Mouse (Mus musculus) kidney, embryonic 14.5 days (tissue): ENCODE measurements around the gene Kat8. TPM values are rescaled to one million over a fixed set of nuclear protein-coding genes. Genes with fewer than 3 reads are reported as not detected.

Source experiments
- ATAC-seq: fragments of 200-750 bp; cut with Nextera tagmentation; 2 replicates; pipeline ENCODE4 v1.8.0; 2017; ENCODE audit warnings: moderate number of reproducible peaks, mild to moderate bottlenecking, moderate TSS enrichment, moderate library complexity; ENCODE audit not compliant: low FRiP score, low TSS enrichment
- H3K27ac ChIP-seq: fragments of 300-500 bp; sonication (generic); 2 replicates; pipeline ENCODE4 v1.5.1; 2014; ENCODE audit warnings: low read depth, mild to moderate bottlenecking, low read length, moderate library complexity, mixed read lengths
- H3K27me3 ChIP-seq: fragments of 300-500 bp; sonication (generic); 2 replicates; pipeline ENCODE4 v1.6.1; 2014; ENCODE audit warnings: mild to moderate bottlenecking, low read length; ENCODE audit not compliant: control insufficient read depth, insufficient read depth
- H3K36me3 ChIP-seq: fragments of 300-500 bp; sonication (generic); 2 replicates; pipeline ENCODE4 v1.6.1; 2014; ENCODE audit warnings: low read length, mixed read lengths; ENCODE audit not compliant: control insufficient read depth, insufficient read depth
- H3K4me1 ChIP-seq: fragments of 300-500 bp; sonication (generic); 2 replicates; pipeline ENCODE4 v1.6.1; 2014; ENCODE audit warnings: low read length, mixed read lengths; ENCODE audit not compliant: control insufficient read depth, insufficient read depth
- H3K4me2 ChIP-seq: fragments of 300-500 bp; sonication (generic); replicated peaks from 2 replicates; pipeline ENCODE4 v1.6.1; 2014; ENCODE audit warnings: low read depth, mild to moderate bottlenecking, low read length
- H3K4me3 ChIP-seq: fragments of 300-500 bp; sonication (generic); 2 replicates; pipeline ENCODE4 v1.5.1; 2014; ENCODE audit warnings: mild to moderate bottlenecking, low read length
- H3K9ac ChIP-seq: fragments of 300-500 bp; sonication (generic); 2 replicates; pipeline ENCODE4 v1.6.1; 2014; ENCODE audit warnings: low read depth, mild to moderate bottlenecking, low read length, moderate library complexity
- H3K9me3 ChIP-seq: fragments of 300-500 bp; sonication (generic); 2 replicates; pipeline ENCODE4 v1.6.1; 2016; ENCODE audit warnings: low read length; ENCODE audit not compliant: control insufficient read depth
- WGBS: fragments of 180-500 bp; shearing (Covaris S2); extraction: QIAGEN DNeasy Blood & Tissue Kit; methylation state at CpG from one replicate; pipeline ENCODE4 v1.1.7; 2014; 5-methylcytosine and 5-hydroxymethylcytosine counted together
- polyA plus RNA-seq: library from polyadenylated mRNA; unstranded; fragments of >200 nt; fragmentation: Nextera tagmentation; extraction: Ambion mirVana; gene quantifications from 2 replicates; pipeline ENCODE4 v1.2.1, GENCODE M21; 2014

Kat8 gene
- 37.2 and 48.9 TPM in 2 replicates for polyA plus RNA-seq

GRCm38 (mm10) chr7:127912190-127912871, at the start of gene Kat8:
Gene Kat8, plus strand, starts transcription at chr7:127912516.
- H3K9ac ChIP-seq: peak within 1 kb of the TSS; percentile 79
- H3K27me3 ChIP-seq: no peaks in the 10 kb centered on the region
- WGBS: 2% methylated on average over 40 of the region's 40 CpGs
- H3K4me1 ChIP-seq: peaks cover 11% of the 10 kb centered on the region; the same call in 1 of the 2 replicates
- peak within 1 kb of the TSS; percentile 84 for H3K4me3 ChIP-seq
- peaks cover 47% of the 10 kb centered on the region for H3K36me3 ChIP-seq
- peak; percentile 95 for ATAC-seq
- H3K4me2 ChIP-seq: peak within 1 kb of the TSS; percentile 61
- peak within 1 kb of the TSS; percentile 80; the same call in 1 of the 2 replicates for H3K27ac ChIP-seq
- no peaks in the 10 kb centered on the region for H3K9me3 ChIP-seq

GRCm38 (mm10) chr7:127866434-127866833, 45.9 kb upstream of the Kat8 start:
- H3K4me2 ChIP-seq: no peak overlapping the region
- H3K27ac ChIP-seq: no peak overlapping the region
- 94% methylated on average over 12 of the region's 12 CpGs for WGBS
- peak; percentile 32; the same call in 1 of the 2 replicates for ATAC-seq
- no peaks in the 10 kb centered on the region for H3K4me1 ChIP-seq
- no peaks in the 10 kb centered on the region for H3K9me3 ChIP-seq
- no peaks in the 10 kb centered on the region for H3K27me3 ChIP-seq
- H3K4me3 ChIP-seq: no peak overlapping the region
- no peak overlapping the region for H3K9ac ChIP-seq
- peaks cover 39% of the 10 kb centered on the region for H3K36me3 ChIP-seq

GRCm38 (mm10) chr7:127867641-127868040, 44.7 kb upstream of the Kat8 start:
- H3K27me3 ChIP-seq: no peaks in the 10 kb centered on the region
- no peak overlapping the region for H3K9ac ChIP-seq
- H3K36me3 ChIP-seq: peaks cover 42% of the 10 kb centered on the region
- no peaks in the 10 kb centered on the region for H3K4me1 ChIP-seq
- no peak overlapping the region for H3K27ac ChIP-seq
- H3K9me3 ChIP-seq: no peaks in the 10 kb centered on the region
- no peak overlapping the region for H3K4me3 ChIP-seq
- H3K4me2 ChIP-seq: no peak overlapping the region
- no peak for ATAC-seq
- 96% methylated on average over 18 of the region's 18 CpGs for WGBS

- Histone ChIP-seq H3K27me3 (no peaks in the 10 kb centered on the region), H3K9me3 (no peaks in the 10 kb centered on the region), H3K27ac (no peak overlapping the region), H3K36me3 (peaks cover 42% of the 10 kb centered on the region), H3K4me2 (no peak overlapping the region), H3K4me1 (peaks cover 4% of the 10 kb centered on the region; the same call in 1 of the 2 replicates), H3K4me3 (no peak overlapping the region), H3K9ac (no peak overlapping the region)
- ATAC-seq: no peak
- WGBS: 76% methylated on average over 3 of the region's 3 CpGs
Measured at GRCm38 (mm10) chr7:127869149-127869810, 43.0 kb upstream of the Kat8 start.

- H3K36me3 ChIP-seq: peaks cover 35% of the 10 kb centered on the region
- WGBS: 82% methylated on average over 5 of the region's 5 CpGs
- no peak overlapping the region for H3K9ac ChIP-seq
- peaks cover 8% of the 10 kb centered on the region for H3K4me1 ChIP-seq
- ATAC-seq: no peak
- no peaks in the 10 kb centered on the region for H3K27me3 ChIP-seq
- no peak overlapping the region for H3K4me2 ChIP-seq
- H3K4me3 ChIP-seq: no peak overlapping the region
- no peaks in the 10 kb centered on the region for H3K9me3 ChIP-seq
- no peak overlapping the region for H3K27ac ChIP-seq
Measured at GRCm38 (mm10) chr7:127870136-127870821, 42.0 kb upstream of the Kat8 start.

- Histone ChIP-seq H3K4me1 (peaks cover 13% of the 10 kb centered on the region), H3K27ac (peak overlapping the region; percentile 99), H3K9ac (peak overlapping the region; percentile 97), H3K4me3 (peak overlapping the region; percentile 81), H3K9me3 (no peaks in the 10 kb centered on the region), H3K27me3 (no peaks in the 10 kb centered on the region), H3K36me3 (peaks cover 24% of the 10 kb centered on the region), H3K4me2 (peak overlapping the region; percentile 51)
- ATAC-seq: peak; percentile 9
- 5% methylated on average over 20 of the region's 20 CpGs for WGBS
Measured at GRCm38 (mm10) chr7:127874812-127875626, 37.3 kb upstream of the Kat8 start.

- Histone ChIP-seq H3K36me3 (peaks cover 30% of the 10 kb centered on the region), H3K27me3 (no peaks in the 10 kb centered on the region), H3K9me3 (no peaks in the 10 kb centered on the region), H3K9ac (peak overlapping the region; percentile 97), H3K4me2 (peak overlapping the region; percentile 51), H3K4me1 (peaks cover 13% of the 10 kb centered on the region), H3K27ac (peak overlapping the region; percentile 99), H3K4me3 (peak overlapping the region; percentile 81)
- ATAC-seq: peak; percentile 94
- under 1% methylated on average over 40 of the region's 43 CpGs for WGBS
Measured at GRCm38 (mm10) chr7:127875627-127876001, 36.7 kb upstream of the Kat8 start.

GRCm38 (mm10) chr7:127876041-127876466, 36.3 kb upstream of the Kat8 start, which contains the start of gene Zfp646:
Gene Zfp646, plus strand, starts transcription at chr7:127876221.
- H3K4me2 ChIP-seq: peak within 1 kb of the TSS; percentile 51

More at GRCm38 (mm10) chr7:127876041-127876466, 36.3 kb upstream of the Kat8 start, which contains the start of gene Zfp646:
- H3K27ac ChIP-seq: peak within 1 kb of the TSS; percentile 99
- WGBS: under 1% methylated on average over 41 of the region's 41 CpGs
- H3K36me3 ChIP-seq: peaks cover 34% of the 10 kb centered on the region
- H3K4me3 ChIP-seq: peak within 1 kb of the TSS; percentile 81
- ATAC-seq: peak; percentile 87
- H3K27me3 ChIP-seq: no peaks in the 10 kb centered on the region
- H3K4me1 ChIP-seq: peaks cover 13% of the 10 kb centered on the region
- H3K9me3 ChIP-seq: no peaks in the 10 kb centered on the region
- H3K9ac ChIP-seq: peak within 1 kb of the TSS; percentile 97
